Mouse (Mus musculus) lung, postnatal 10 days (tissue): ENCODE data around the gene Gm21789.
"Not testable (repeated sequence)": the region's sequence is repeated elsewhere in the genome, so short reads cannot be mapped to it uniquely, and the experiment has no call there.

ENCODE experiments used
- DNase-seq: peaks from one replicate; pipeline ENCODE4 v3.0.0; 2021

Gm21789 gene

GRCm38 (mm10) chrX:32941468-32941867, at the start of gene Gm21789:
Gene Gm21789, plus strand, starts transcription at chrX:32941768.
- DNase-seq, result not testable (repeated sequence)

GRCm38 (mm10) chrX:32894325-32894724, 47.2 kb upstream of the Gm21789 start, which contains the start of gene Btbd35f30:
Gene Btbd35f30, plus strand, starts transcription at chrX:32894625.
- DNase-seq, result not testable (repeated sequence)

DNA sequence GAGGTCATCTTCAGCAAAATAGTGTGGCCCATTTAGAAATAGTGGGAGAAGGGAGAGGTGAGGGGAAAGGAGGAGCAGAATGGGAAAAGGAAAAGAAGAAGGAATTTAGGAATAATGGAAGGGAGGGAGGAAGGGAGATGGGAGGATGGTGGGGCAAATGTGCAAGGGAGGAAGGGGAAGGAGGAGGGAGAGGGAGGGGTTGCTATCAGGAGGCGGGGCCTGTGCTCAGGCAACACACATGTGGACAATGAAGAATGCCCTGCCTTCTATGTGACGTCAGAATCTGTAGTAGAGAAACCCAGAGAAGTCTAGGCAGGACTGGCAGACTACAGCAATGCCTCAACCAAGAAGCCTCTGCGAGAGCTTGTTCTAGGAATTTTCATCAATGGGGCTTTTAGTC, 32.0 kb downstream of the Gm21789 start, which contains the start of gene Btbd35f5:
TSS of gene Btbd35f5 (plus strand) at position 301 of the 400 bp plus-strand sequence.
- DNase-seq, result not testable (repeated sequence)
